Comparison of ENCODE assay signal across 32 mouse cellular contexts in genomic region chr6:40411085-40411484, GRCm38 (mm10). TPM values are rescaled to one million over a fixed set of nuclear protein-coding genes. Genes with fewer than 3 reads are reported as not detected.
DNase-seq lines count a peak whose midpoint lies in the region; ATAC-seq and TF ChIP-seq lines count a peak whose summit lies in the region.
"Had no signal": no experiment of that assay in that cellular context is flagged by ENCODE, and none has a peak within 500 bp of the region (broad histone marks: within the 10 kb centered on the region; RNA-seq: fewer than 3 reads in every experiment).

No protein-coding gene starts in this region.

- H3K4me3 ChIP-seq in limb, embryonic 12.5 days (replicated peaks): no peak overlapping the region
- no peak overlapping the region for H3K4me3 ChIP-seq in limb, embryonic 10.5 days
- no peak overlapping the region for H3K4me3 ChIP-seq in MEL (ENCODE audit: control insufficient read depth in 1 of 2, insufficient read depth in 1 of 2, low read depth in 2 of 2, low read length in 2 of 2)
- H3K4me3 ChIP-seq in cerebellum, adult 2 months (replicated peaks; ENCODE audit: insufficient read depth, low read depth, low read length): no peak overlapping the region
- H3K4me3 ChIP-seq: embryonic facial prominence, embryonic 10.5 days; embryonic facial prominence, embryonic 13.5 days; erythroblast, embryonic 14.5 days; forebrain, embryonic 13.5 days; heart, embryonic 12.5 days; heart, embryonic 15.5 days had no signal

- WGBS in limb, embryonic 12.5 days: 87% methylated on average over 3 of the region's 3 CpGs
- WGBS in limb, embryonic 10.5 days: over 99% methylated on average over 3 of the region's 3 CpGs
- 93% methylated on average over 3 of the region's 3 CpGs for WGBS in cerebellum, adult 2 months

- H3K27me3 ChIP-seq in limb, embryonic 12.5 days: no peaks in the 10 kb centered on the region
- H3K27me3 ChIP-seq in limb, embryonic 10.5 days (ENCODE audit: low read depth, poor library complexity, severe bottlenecking): no peaks in the 10 kb centered on the region
- no peaks in the 10 kb centered on the region for H3K27me3 ChIP-seq in MEL (ENCODE audit: control insufficient read depth in 1 of 2, insufficient read depth in 2 of 2, low read length in 2 of 2)
- H3K27me3 ChIP-seq in cerebellum, adult 2 months (ENCODE audit: control insufficient read depth, insufficient read depth, low read length): no peaks in the 10 kb centered on the region
- H3K27me3 ChIP-seq: embryonic facial prominence, embryonic 13.5 days; forebrain, embryonic 13.5 days; heart, embryonic 12.5 days; heart, embryonic 15.5 days had no signal

- H3K9me3 ChIP-seq in limb, embryonic 12.5 days: no peaks in the 10 kb centered on the region
- H3K9me3 ChIP-seq in limb, embryonic 10.5 days (replicated peaks): no peaks in the 10 kb centered on the region
- no peaks in the 10 kb centered on the region for H3K9me3 ChIP-seq in MEL (replicated peaks; ENCODE audit: insufficient read depth, low read length)
- H3K9me3 ChIP-seq: embryonic facial prominence, embryonic 10.5 days; embryonic facial prominence, embryonic 13.5 days; forebrain, embryonic 13.5 days; heart, embryonic 12.5 days; heart, embryonic 15.5 days had no signal

- H3K9ac ChIP-seq in limb, embryonic 12.5 days (replicated peaks): no peak overlapping the region
- no peak overlapping the region for H3K9ac ChIP-seq in MEL (ENCODE audit: control insufficient read depth, low read depth, low read length, poor library complexity, severe bottlenecking)
- H3K9ac ChIP-seq: embryonic facial prominence, embryonic 13.5 days; forebrain, embryonic 13.5 days; heart, embryonic 12.5 days; heart, embryonic 15.5 days; hindbrain, embryonic 14.5 days had no signal

- TF ChIP-seq POLR2A in MEL (IDR thresholded peaks at IDR 0.05; ENCODE audit: control insufficient read depth in 1 of 2, insufficient read depth in 1 of 2, low read depth in 1 of 2, low read length in 2 of 2, poor library complexity in 1 of 2): no peak
- no peak for TF ChIP-seq POLR2A in cerebellum, adult 2 months (IDR thresholded peaks at IDR 0.05; ENCODE audit: borderline replicate concordance, insufficient read depth, low read length)

- no peaks in the 10 kb centered on the region for H3K4me1 ChIP-seq in limb, embryonic 12.5 days (replicated peaks)
- no peaks in the 10 kb centered on the region for H3K4me1 ChIP-seq in limb, embryonic 10.5 days
- peaks cover 4 to 20% of the 10 kb centered on the region in 2 experiments for H3K4me1 ChIP-seq in MEL (ENCODE audit: control insufficient read depth in 1 of 2, insufficient read depth in 2 of 2, low read length in 2 of 2)
- H3K4me1 ChIP-seq in cerebellum, adult 2 months (ENCODE audit: control insufficient read depth, insufficient read depth, low read length): peaks cover 48% of the 10 kb centered on the region
- H3K4me1 ChIP-seq: embryonic facial prominence, embryonic 10.5 days; embryonic facial prominence, embryonic 13.5 days; forebrain, embryonic 13.5 days; heart, embryonic 12.5 days; heart, embryonic 15.5 days had no signal

- H3K27ac ChIP-seq in limb, embryonic 12.5 days: no peak overlapping the region
- H3K27ac ChIP-seq in limb, embryonic 10.5 days: no peak overlapping the region
- H3K27ac ChIP-seq in MEL (ENCODE audit: control insufficient read depth, low read depth, low read length): no peak overlapping the region; the same call in 1 of the 2 replicates
- no peak overlapping the region for H3K27ac ChIP-seq in cerebellum, adult 2 months (ENCODE audit: insufficient read depth, low read length)
- H3K27ac ChIP-seq: embryonic facial prominence, embryonic 10.5 days; embryonic facial prominence, embryonic 13.5 days; forebrain, embryonic 13.5 days; heart, embryonic 15.5 days; hindbrain, embryonic 14.5 days; hindbrain, postnatal 0 days had no signal

- no peak for DNase-seq in limb, embryonic 10.5 days (ENCODE audit: low spot score)
- peak; percentile 77 for DNase-seq in MEL (ENCODE audit: low read depth, low spot score)
- no peak for DNase-seq in cerebellum, adult 2 months
- DNase-seq in cerebellum, adult 11 months: no peak
- DNase-seq: adrenal gland, adult 2 months; adrenal gland, postnatal 14 days; B cell, adult 2 months; cerebellum, adult 11-12 months; cerebellum, adult 9-10 months; cerebellum, postnatal 14 days; embryo, embryonic 11 days; gastrocnemius, postnatal 10 days; gastrocnemius, postnatal 36 days; heart, adult 18-20 months; heart, postnatal 14 days; heart, postnatal 4 days had no signal

- ATAC-seq in limb, embryonic 12.5 days (ENCODE audit: insufficient number of reproducible peaks, insufficient read depth, low FRiP score, low TSS enrichment, low read depth): 0 out of 2 replicates have a peak, but pooled peaks have one; percentile 14
- peak; percentile 20 for ATAC-seq in CD4-positive, CD25-positive, alpha-beta regulatory T cell, adult 4 months
- 0 out of 2 replicates have a peak, but pooled peaks have one; percentile 35 for ATAC-seq in granulocyte monocyte progenitor cell, adult 5-6 weeks (replicated peaks; ENCODE audit: poor library complexity, severe bottlenecking)
- ATAC-seq: forebrain, embryonic 13.5 days; forebrain, embryonic 16.5 days; hindbrain, postnatal 0 days; inflammation-experienced regulatory T-cells, adult 6 months; intestine, embryonic 16.5 days had no signal

- H3K4me2 ChIP-seq in limb, embryonic 12.5 days: no peak overlapping the region
- H3K4me2 ChIP-seq: embryonic facial prominence, embryonic 13.5 days; forebrain, embryonic 13.5 days; heart, embryonic 12.5 days; heart, embryonic 15.5 days; hindbrain, embryonic 14.5 days had no signal

- no peak for TF ChIP-seq CTCF in MEL (IDR thresholded peaks at IDR 0.05 in 2 of 3, conservative IDR thresholded peaks at IDR 0.05 in 1 of 3; ENCODE audit: control insufficient read depth in 1 of 3, insufficient read depth in 1 of 3, low read depth in 2 of 3, low read length in 3 of 3, poor library complexity in 1 of 3, severe bottlenecking in 1 of 3)
- no peak for TF ChIP-seq CTCF in cerebellum, adult 2 months (IDR thresholded peaks at IDR 0.05; ENCODE audit: borderline replicate concordance, insufficient read depth, low read depth, low read length)

- H3K79me2 ChIP-seq in MEL (ENCODE audit: control insufficient read depth, insufficient read depth, low read length, poor library complexity): no peaks in the 10 kb centered on the region

- no peak for TF ChIP-seq RAD21 in MEL (IDR thresholded peaks at IDR 0.05; ENCODE audit: low read depth, low read length)

- peaks cover 46% of the 10 kb centered on the region for H3K36me3 ChIP-seq in limb, embryonic 12.5 days
- peaks cover 43% of the 10 kb centered on the region for H3K36me3 ChIP-seq in limb, embryonic 10.5 days
- H3K36me3 ChIP-seq in MEL (ENCODE audit: control insufficient read depth in 1 of 2, insufficient read depth in 2 of 2, low read length in 2 of 2): peaks cover 0 to 14% of the 10 kb centered on the region in 2 experiments; a peak in 3 of 4 replicates
- H3K36me3 ChIP-seq: heart, embryonic 15.5 days had no signal

- peak; percentile 67 to 87 for TF ChIP-seq EP300 in MEL (IDR thresholded peaks at IDR 0.05; ENCODE audit: low read depth in 1 of 2, low read length in 2 of 2)

TF ChIP-seq in MEL, 35 proteins besides CTCF, POLR2A, EP300 and RAD21:
- TF ChIP-seq ELF1 (IDR thresholded peaks at IDR 0.05; ENCODE audit: low read depth, low read length) (peak; percentile 44; the same call in 1 of the 2 replicates), GATA1 (IDR thresholded peaks at IDR 0.05; ENCODE audit: low read depth, low read length) (peak; percentile 70), ETS1 (IDR thresholded peaks at IDR 0.05; ENCODE audit: low read depth, low read length) (peak; percentile 11; the same call in 1 of the 2 replicates), RCOR1 (IDR thresholded peaks at IDR 0.05; ENCODE audit: low read depth, low read length) (0 out of 2 replicates have a peak, but pooled peaks have one; percentile 20), JUND (IDR thresholded peaks at IDR 0.05; ENCODE audit: low read depth, low read length) (no peak), BHLHE40 (IDR thresholded peaks at IDR 0.05; ENCODE audit: borderline replicate concordance, low read depth, low read length) (no peak), MYC (IDR thresholded peaks at IDR 0.05; ENCODE audit: low read depth, low read length) (no peak)

RNA-seq across cellular contexts. Expression of gene E330009J07Rik, which starts 24.9 kb away (rescaled TPM):
- 14.5 and 14.8 TPM in 2 replicates for polyA plus RNA-seq in limb, embryonic 12.5 days (2016; fragmentation: Nextera tagmentation; extraction: Ambion mirVana)
- 12.6 and 13.8 TPM in 2 replicates for polyA plus RNA-seq in limb, embryonic 10.5 days (2016; fragmentation: Nextera tagmentation; extraction: Ambion mirVana)
- polyA plus RNA-seq in CD4-positive, CD25-positive, alpha-beta regulatory T cell, adult 4 months (2017; shearing (Covaris generic)): 1 to 10 TPM; 4.1 to 7.9 TPM
- total RNA-seq in MEL (2012; rRNA removed): 6.1 and 6.4 TPM in 2 replicates
- polyA plus RNA-seq in MEL (2012; ENCODE audit: insufficient read depth in 1 of 2, insufficient read length in 2 of 2, low read depth in 1 of 2, low replicate concordance in 2 of 2, missing spikeins in 1 of 2): 1 to 10 TPM in 1 of 2 experiments, not detected in 1; 5.9 TPM
- 5.3 and 10.0 TPM in 2 replicates for total RNA-seq in granulocyte monocyte progenitor cell, adult 5-6 weeks (2014; fragmentation: Nextera tagmentation)
- total RNA-seq in granulocyte monocyte progenitor cell, adult 5-6 weeks (2017): 9.8 and 10.0 TPM in 2 replicates
- polyA plus RNA-seq in cerebellum, adult 2 months (2012; rRNA removed): 64.6 and 67.0 TPM in 2 replicates
- polyA plus RNA-seq: erythroblast, embryonic 14.5 days had no signal

RNA-seq across cellular contexts. Expression of gene Wee2, which starts 27.8 kb away (rescaled TPM):
- polyA plus RNA-seq in limb, embryonic 12.5 days (2016; fragmentation: Nextera tagmentation; extraction: Ambion mirVana): 0.27 TPM in 1 of 2 replicates, not detected in the other
- 0.18 and 0.26 TPM in 2 replicates for polyA plus RNA-seq in limb, embryonic 10.5 days (2016; fragmentation: Nextera tagmentation; extraction: Ambion mirVana)
- not detected for polyA plus RNA-seq in CD4-positive, CD25-positive, alpha-beta regulatory T cell, adult 4 months (2017; shearing (Covaris generic))
- total RNA-seq in MEL (2012; rRNA removed): not detected in 2 replicates
- not detected for polyA plus RNA-seq in MEL (2012; ENCODE audit: insufficient read depth in 1 of 2, insufficient read length in 2 of 2, low read depth in 1 of 2, low replicate concordance in 2 of 2, missing spikeins in 1 of 2)
- not detected in 2 replicates for total RNA-seq in granulocyte monocyte progenitor cell, adult 5-6 weeks (2014; fragmentation: Nextera tagmentation)
- not detected in 2 replicates for total RNA-seq in granulocyte monocyte progenitor cell, adult 5-6 weeks (2017)
- polyA plus RNA-seq in cerebellum, adult 2 months (2012; rRNA removed): 0.28 and 0.41 TPM in 2 replicates
- total RNA-seq: adrenal gland, adult 2 months; adrenal gland, postnatal 14 days; adrenal gland, postnatal 4 days; gastrocnemius, adult 18-20 months; gastrocnemius, postnatal 10 days; gastrocnemius, postnatal 36 days; heart, adult 18-20 months; heart, postnatal 14 days; heart, postnatal 4 days had no signal
- polyA plus RNA-seq: adrenal gland, adult 2 months; embryonic facial prominence, embryonic 10.5 days; embryonic facial prominence, embryonic 13.5 days; erythroblast, embryonic 14.5 days; heart, embryonic 12.5 days; heart, embryonic 15.5 days; inflammation-experienced regulatory T-cells, adult 6 months had no signal
